Mouse (Mus musculus) forebrain, postnatal 0 days (tissue): ENCODE results near the gene Kctd7. TPM values are rescaled to one million over a fixed set of nuclear protein-coding genes. Genes with fewer than 3 reads are reported as not detected.

Experiments used
- ATAC-seq: fragments of 200-750 bp; cut with Nextera tagmentation; 2 replicates; pipeline ENCODE4 v1.8.0; 2017; ENCODE audit warnings: mild to moderate bottlenecking, moderate library complexity
- DNase-seq: peaks from one replicate; pipeline ENCODE4 v3.0.0-alpha.2; 2015
- H3K27ac ChIP-seq: fragments of 300-500 bp; sonication (generic); 2 replicates; pipeline ENCODE4 v1.5.1; 2014; ENCODE audit warnings: low read depth, mild to moderate bottlenecking, antibody characterized with exemption, low read length, moderate library complexity, mixed read lengths
- H3K27me3 ChIP-seq: fragments of 300-500 bp; sonication (generic); 2 replicates; pipeline ENCODE4 v1.6.1; 2014; ENCODE audit warnings: mild to moderate bottlenecking, low read length, mixed read lengths; ENCODE audit not compliant: insufficient read depth
- H3K36me3 ChIP-seq: fragments of 300-500 bp; sonication (generic); 2 replicates; pipeline ENCODE4 v1.6.1; 2014; ENCODE audit warnings: mild to moderate bottlenecking, moderate library complexity; ENCODE audit not compliant: insufficient read depth
- H3K4me1 ChIP-seq: fragments of 300-500 bp; sonication (generic); 2 replicates; pipeline ENCODE4 v1.6.1; 2014; ENCODE audit warnings: antibody characterized with exemption; ENCODE audit not compliant: insufficient read depth
- H3K4me2 ChIP-seq: fragments of 300-500 bp; sonication (generic); 2 replicates; pipeline ENCODE4 v1.6.1; 2014; ENCODE audit warnings: low read depth, mild to moderate bottlenecking, moderate library complexity
- H3K4me3 ChIP-seq: fragments of 300-500 bp; sonication (generic); 2 replicates; pipeline ENCODE4 v1.5.1; 2014; ENCODE audit warnings: low read depth, low read length, mixed read lengths
- H3K9ac ChIP-seq: fragments of 300-500 bp; sonication (generic); 2 replicates; pipeline ENCODE4 v1.6.1; 2014; ENCODE audit warnings: mild to moderate bottlenecking
- H3K9me3 ChIP-seq: fragments of 300-500 bp; sonication (generic); 2 replicates; pipeline ENCODE4 v1.6.1; 2016; ENCODE audit warnings: low read length
- CTCF ChIP-seq: sonication (generic); IDR thresholded peaks from 2 replicates; pipeline ENCODE4 v1.5.1; 2016; ENCODE audit warnings: antibody characterized with exemption, control low read depth, low read depth
- WGBS: fragments of 180-500 bp; shearing (Covaris S2); extraction: QIAGEN DNeasy Blood & Tissue Kit; methylation state at CpG from one replicate; pipeline ENCODE4 v1.1.7; 2014; 5-methylcytosine and 5-hydroxymethylcytosine counted together
- polyA plus RNA-seq: library from polyadenylated mRNA; unstranded; fragments of >200 nt; fragmentation: Nextera tagmentation; extraction: Ambion mirVana; gene quantifications from 2 replicates; pipeline ENCODE4 v1.2.1, GENCODE M21; 2015
- total RNA-seq: library from RNA; depleted of rRNA; stranded (reverse); fragments of >200 nt; gene quantifications from 2 replicates; pipeline ENCODE4 v1.2.3, GENCODE M21; 2014; rRNA removed

Gene Kctd7
- 16.7 and 22.4 TPM in 2 replicates for total RNA-seq
- polyA plus RNA-seq = 7.4 and 10.7 TPM in 2 replicates

DNA sequence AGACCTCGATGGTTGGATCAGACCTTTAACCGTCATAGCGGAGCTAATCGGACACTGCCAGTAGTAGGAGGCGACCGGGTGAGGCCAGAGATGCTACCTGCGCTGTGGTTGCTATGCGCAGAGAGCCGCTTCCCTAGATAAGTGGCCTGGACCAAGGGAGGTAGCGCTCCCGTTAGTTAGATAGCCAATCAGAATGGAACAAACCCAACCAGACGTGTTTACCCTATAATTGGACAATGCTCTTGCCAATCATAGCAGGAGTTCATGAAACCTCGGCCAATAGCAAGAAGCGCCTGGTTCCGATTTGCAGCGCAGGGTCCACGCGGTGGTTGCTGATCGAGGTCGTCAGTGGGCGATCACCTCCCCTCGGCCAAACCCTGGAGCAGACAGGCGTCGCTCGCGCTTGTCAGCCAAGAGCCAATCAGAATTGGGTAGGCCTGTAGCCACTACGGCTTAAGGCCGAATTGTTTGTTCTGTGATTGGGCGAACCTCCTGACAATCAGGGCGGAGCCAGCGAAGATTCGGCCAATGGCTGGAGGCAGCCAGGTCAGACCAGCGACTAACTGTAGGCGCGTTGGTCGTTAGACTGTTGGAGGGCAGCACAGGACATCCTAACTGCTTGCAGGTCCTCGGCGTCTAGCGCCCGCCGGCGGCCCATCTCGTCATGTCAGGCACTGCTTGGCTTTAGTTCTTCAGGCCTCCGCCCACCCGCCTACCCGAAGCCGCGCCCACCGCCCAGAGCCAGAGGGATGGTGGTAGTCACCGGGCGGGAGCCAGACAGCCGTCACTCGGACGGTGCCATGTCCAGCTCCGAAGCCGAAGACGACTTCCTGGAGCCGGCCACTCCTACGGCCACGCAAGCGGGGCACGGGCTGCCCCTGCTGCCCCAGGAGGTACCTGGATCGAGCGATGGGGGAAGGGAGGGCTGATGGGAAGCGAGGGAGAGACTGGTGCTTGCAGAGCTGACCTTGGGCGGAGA lies at the start of gene Kctd7:
TSS of gene Kctd7 (plus strand) at position 528 of the 979 bp plus-strand sequence.
- peaks cover 16% of the 10 kb centered on the region; the same call in 1 of the 2 replicates for H3K4me1 ChIP-seq
- peak within 1 kb of the TSS; percentile 93 for H3K4me3 ChIP-seq
- no peaks in the 10 kb centered on the region for H3K9me3 ChIP-seq
- TF ChIP-seq CTCF = peak; percentile 63
- H3K27ac ChIP-seq = peak within 1 kb of the TSS; percentile 81
- under 1% methylated on average over 66 of the region's 66 CpGs for WGBS
- peaks cover 17% of the 10 kb centered on the region for H3K36me3 ChIP-seq
- DNase-seq (peak; percentile 98), ATAC-seq (peak; percentile 96)
- H3K27me3 ChIP-seq = no peaks in the 10 kb centered on the region
- H3K4me2 ChIP-seq = peak within 1 kb of the TSS; percentile 91
- H3K9ac ChIP-seq = peak within 1 kb of the TSS; percentile 74

DNA sequence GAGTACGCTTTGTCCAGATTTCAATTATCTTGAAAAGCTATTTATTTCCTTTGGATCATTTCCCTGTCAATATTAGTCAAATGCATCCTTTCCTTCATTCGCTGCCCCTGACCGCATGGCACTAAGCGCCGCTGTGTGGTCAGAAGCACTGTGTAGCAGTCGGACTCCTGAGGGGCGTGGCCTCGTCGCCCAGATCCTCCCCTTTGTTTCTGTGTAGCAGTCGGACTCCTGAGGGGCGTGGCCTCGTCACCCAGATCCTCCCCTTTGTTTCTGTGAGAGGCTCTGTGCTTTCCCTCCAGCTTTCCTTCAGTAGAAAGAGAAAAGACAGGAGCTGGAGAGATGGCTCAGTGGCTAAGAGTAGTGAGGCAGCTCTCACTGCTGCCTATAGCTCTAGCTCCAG lies 47.9 kb upstream of the Kctd7 start:
- no peaks in the 10 kb centered on the region for H3K9me3 ChIP-seq
- no peaks in the 10 kb centered on the region for H3K27me3 ChIP-seq
- H3K9ac ChIP-seq = no peak overlapping the region
- no peak overlapping the region for H3K27ac ChIP-seq
- H3K4me1 ChIP-seq = no peaks in the 10 kb centered on the region
- H3K4me3 ChIP-seq = no peak overlapping the region
- DNase-seq (no peak), ATAC-seq (peak; percentile 50; the same call in 1 of the 2 replicates)
- no peaks in the 10 kb centered on the region; the same call in 1 of the 2 replicates for H3K36me3 ChIP-seq
- 44% methylated on average over 12 of the region's 12 CpGs for WGBS
- H3K4me2 ChIP-seq = no peak overlapping the region
- TF ChIP-seq CTCF = no peak

DNA sequence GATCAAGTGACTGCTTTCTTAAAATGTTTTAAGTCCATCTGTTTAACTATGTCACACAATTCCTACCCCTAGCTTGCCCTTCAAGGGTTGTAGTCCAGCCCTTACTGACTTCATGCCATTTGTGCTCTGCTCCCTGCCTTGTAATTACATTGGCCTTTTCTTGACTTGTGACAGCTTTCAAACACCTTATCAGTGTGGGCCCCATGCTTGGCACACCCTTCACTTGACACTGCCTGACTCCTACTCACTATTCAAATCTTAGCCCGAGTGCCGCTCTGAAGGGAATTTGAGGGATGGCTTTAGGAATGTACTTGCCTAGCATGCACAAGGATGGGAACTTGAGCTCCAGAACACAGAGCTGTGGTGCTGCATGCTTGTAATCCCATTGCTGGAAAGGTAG lies 46.8 kb upstream of the Kctd7 start:
- no peak overlapping the region for H3K9ac ChIP-seq
- H3K4me3 ChIP-seq = no peak overlapping the region
- H3K27ac ChIP-seq = no peak overlapping the region
- 79% methylated on average over 2 of the region's 2 CpGs for WGBS
- H3K4me2 ChIP-seq = no peak overlapping the region
- no peaks in the 10 kb centered on the region for H3K27me3 ChIP-seq
- H3K9me3 ChIP-seq = no peaks in the 10 kb centered on the region
- H3K36me3 ChIP-seq = peaks cover 6% of the 10 kb centered on the region
- DNase-seq = no peak
- TF ChIP-seq CTCF = no peak
- H3K4me1 ChIP-seq = no peaks in the 10 kb centered on the region
- ATAC-seq = no peak

DNA sequence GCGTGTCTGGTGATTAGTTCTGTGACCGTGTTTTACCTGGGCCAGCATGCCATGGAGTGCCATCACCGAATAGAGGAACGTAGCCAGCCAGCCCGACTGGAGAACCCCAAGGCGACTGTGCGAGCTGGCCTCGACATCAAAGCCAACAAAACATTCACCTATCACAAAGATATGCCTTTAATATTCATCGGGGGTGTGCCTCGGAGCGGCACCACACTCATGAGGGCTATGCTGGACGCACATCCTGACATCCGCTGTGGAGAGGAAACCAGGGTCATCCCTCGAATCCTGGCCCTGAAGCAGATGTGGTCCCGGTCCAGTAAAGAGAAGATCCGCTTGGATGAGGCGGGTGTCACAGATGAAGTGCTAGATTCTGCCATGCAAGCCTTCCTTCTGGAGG lies 42.9 kb upstream of the Kctd7 start:
- 98% methylated on average over 17 of the region's 17 CpGs for WGBS
- no peak for ATAC-seq
- H3K4me1 ChIP-seq = no peaks in the 10 kb centered on the region

DNA sequence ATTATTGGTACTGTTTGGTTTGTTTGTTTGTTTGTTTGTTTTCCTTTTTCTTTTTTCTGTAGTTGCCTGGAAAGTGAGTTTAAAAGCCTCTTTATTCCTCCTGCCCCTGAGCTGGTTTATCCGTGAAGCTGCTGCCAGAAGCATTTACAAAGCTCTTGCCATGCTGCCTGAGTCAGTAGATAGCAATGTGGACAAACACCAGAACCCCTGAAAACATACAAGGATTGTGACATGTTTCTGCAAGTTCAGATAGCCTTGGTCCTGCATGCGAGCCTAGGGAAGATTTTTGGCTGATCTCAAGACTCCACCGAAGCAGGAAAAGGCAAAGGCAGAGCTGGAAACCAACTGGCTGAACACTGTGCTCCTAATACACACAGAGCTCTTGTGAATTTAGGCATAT lies 35.3 kb upstream of the Kctd7 start:
- no peak overlapping the region for H3K4me3 ChIP-seq
- H3K9me3 ChIP-seq = no peaks in the 10 kb centered on the region
- ATAC-seq (no peak), DNase-seq (no peak)
- no peaks in the 10 kb centered on the region for H3K27me3 ChIP-seq
- peaks cover 21% of the 10 kb centered on the region; the same call in 1 of the 2 replicates for H3K36me3 ChIP-seq
- H3K4me1 ChIP-seq = no peaks in the 10 kb centered on the region
- no peak overlapping the region for H3K9ac ChIP-seq
- no peak overlapping the region for H3K4me2 ChIP-seq
- WGBS = 93% methylated on average over 3 of the region's 3 CpGs
- TF ChIP-seq CTCF = no peak
- H3K27ac ChIP-seq = no peak overlapping the region

More for the DNA sequence above, 42.9 kb upstream of the Kctd7 start:
- TF ChIP-seq CTCF = no peak
- H3K36me3 ChIP-seq = peaks cover 19% of the 10 kb centered on the region
- H3K4me2 ChIP-seq = no peak overlapping the region
- no peak overlapping the region for H3K9ac ChIP-seq
- H3K27ac ChIP-seq = no peak overlapping the region
- no peak overlapping the region for H3K4me3 ChIP-seq
- H3K9me3 ChIP-seq = no peaks in the 10 kb centered on the region
- DNase-seq = no peak
- no peaks in the 10 kb centered on the region for H3K27me3 ChIP-seq

DNA sequence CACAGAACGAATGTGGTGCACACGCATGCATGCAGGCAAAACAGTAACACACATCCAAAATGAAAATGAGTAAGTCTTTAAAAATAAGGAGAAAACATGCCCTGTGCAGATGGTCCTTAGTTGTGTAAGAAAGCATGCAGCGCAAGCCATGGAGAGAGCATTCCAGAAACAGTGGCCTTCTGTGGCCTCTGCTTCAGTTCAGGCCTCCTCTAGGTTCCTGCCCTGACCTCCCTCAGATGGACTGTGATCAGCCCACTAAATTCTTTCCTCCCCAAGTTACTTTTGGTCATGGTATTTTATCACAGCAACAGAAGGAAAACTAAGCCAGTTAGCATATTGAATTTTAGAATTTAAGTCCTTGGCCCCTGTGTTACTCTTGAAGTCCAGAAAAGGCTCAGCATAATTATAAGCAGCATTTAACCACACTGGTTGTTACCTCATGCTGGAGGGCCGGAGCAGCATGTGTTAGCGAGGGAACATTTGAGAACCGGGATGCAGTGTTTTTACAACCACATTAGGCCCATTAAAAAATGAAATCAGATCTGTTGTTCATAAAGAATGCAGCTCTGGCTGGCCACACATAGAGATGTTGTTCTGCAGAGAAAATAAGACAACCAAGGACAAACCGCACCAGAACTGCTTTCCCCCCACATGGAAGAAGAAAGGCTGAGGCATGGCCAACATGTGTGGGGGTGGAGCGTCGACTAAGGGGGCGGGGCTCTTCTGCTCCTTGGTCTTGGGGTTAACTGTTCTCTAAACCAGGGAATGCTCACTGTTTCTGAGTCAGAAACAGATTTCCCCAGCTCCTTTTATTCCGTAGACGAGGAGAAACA lies 33.8 kb upstream of the Kctd7 start:
- H3K27me3 ChIP-seq = no peaks in the 10 kb centered on the region
- no peak for TF ChIP-seq CTCF
- no peaks in the 10 kb centered on the region for H3K9me3 ChIP-seq
- H3K36me3 ChIP-seq = peaks cover 18% of the 10 kb centered on the region
- no peak overlapping the region for H3K9ac ChIP-seq
- DNase-seq (no peak), ATAC-seq (no peak)
- WGBS = 79% methylated on average over 12 of the region's 12 CpGs
- H3K4me1 ChIP-seq = no peaks in the 10 kb centered on the region
- no peak overlapping the region for H3K27ac ChIP-seq
- H3K4me3 ChIP-seq = no peak overlapping the region
- no peak overlapping the region for H3K4me2 ChIP-seq
